Mouse (Mus musculus) retina, adult 2 months (tissue): ENCODE measurements around the gene Ano9.

ENCODE experiments used
- DNase-seq: peaks from one replicate; pipeline ENCODE4 v3.0.0-alpha.2; 2012; ENCODE audit warnings: low read depth, low spot score

The Ano9 gene

GRCm38 (mm10) chr7:141117636-141118035, at the start of gene Ano9:
Gene Ano9, minus strand, starts transcription at chr7:141117806.
- DNase-seq = no peak

DNA sequence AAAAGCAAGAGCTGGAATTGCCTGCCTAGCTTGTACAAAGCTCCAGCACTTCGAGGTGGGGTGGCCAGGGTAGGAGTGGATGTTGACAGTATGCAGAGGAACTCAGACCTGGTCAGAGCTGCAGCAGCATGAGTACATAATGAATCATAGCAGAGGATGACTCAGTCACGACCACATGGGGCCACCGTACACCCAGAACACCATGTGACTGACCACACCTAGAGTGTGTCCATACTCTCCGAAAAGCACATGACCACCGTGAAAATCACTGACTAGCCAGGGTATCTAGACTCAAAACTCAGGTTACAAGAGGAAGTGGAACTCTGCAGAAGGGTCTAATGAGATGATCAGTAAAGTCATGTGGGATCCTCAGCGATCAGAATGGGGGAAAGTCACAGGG, 47.2 kb upstream of the Ano9 start:
- DNase-seq = no peak

DNA sequence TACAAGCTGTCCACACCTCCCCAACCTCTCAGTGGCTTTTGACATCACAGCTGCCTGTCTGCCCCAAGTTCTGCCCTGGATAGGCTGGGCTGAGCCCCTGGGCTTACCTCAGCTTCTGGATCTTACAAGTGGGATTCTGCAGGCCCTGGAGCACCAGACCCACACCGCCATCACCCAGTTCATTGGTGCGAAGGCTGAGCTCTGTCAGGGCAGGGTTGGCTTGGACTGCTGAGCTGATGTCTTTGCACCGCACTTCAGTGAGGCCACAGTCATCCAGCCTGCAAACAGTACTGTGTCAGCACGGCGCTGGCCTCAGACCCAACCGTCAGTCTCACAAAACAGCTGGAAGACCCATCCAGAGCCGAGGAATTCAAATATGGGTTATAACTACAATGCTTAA, 46.8 kb upstream of the Ano9 start:
- no peak for DNase-seq

DNA sequence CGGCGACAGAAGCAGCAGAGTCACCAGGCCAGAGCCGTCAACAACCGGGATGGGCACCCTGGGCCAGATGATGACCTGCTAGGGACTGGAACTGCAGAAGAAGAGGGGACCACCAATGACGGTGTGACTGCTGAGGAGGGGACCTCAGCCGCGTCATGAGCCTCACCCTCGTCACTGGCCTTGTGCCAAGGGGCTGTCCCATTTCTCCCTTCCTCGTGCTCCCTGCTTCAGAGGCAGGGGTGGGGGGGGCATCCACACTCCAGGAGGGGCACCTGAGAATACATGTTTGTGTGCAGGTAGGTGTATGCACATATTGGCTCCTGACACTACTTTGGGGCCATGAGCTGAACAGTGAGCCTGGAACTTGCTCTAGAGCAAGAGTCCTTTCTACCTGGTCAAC, 37.8 kb upstream of the Ano9 start:
- no peak for DNase-seq

DNA sequence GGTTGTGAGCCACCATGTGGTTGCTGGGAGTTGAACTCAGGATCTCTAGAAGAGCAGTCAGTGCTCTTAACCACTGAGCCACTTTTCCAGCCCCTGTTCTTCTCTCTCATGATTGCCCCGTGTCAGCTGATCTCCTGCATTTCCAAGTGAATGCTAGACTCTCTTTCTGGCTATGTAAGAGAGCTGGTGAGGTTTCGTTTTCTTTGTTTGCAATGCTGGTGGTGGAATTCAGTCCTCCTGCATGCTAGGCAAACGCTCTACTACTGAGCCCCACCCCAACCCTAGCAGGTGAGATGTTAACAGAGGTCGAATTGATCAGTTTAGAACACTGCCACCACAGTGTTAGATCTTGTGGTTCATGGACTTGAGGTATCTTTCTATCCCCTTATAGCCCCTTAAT, 31.0 kb upstream of the Ano9 start:
- no peak for DNase-seq

DNA sequence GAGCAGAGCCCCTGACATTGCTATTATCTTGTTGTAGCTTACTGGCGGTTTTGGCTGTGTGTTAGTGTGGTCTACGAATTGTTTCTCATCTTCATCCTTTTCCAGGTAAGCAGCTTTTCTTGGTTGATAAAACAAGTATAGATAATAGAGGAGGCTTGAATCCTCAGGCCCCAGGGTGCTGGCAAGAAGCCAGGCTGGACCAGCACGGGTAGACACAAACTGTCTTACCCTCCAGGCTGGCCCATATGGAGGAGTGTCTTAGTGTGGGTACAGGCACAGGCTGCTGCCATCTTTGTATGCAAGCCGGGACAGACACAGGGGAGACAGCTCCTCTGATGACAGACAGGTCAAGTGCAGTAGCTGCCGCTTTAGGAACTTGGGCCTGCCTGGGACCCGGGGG, 29.4 kb upstream of the Ano9 start:
- DNase-seq = no peak

- DNase-seq = no peak
These were observed 28.5 kb upstream of the Ano9 start for GRCm38 (mm10) chr7:141146043-141146595.

GRCm38 (mm10) chr7:141145403-141145802, 27.8 kb upstream of the Ano9 start:
- DNase-seq = no peak

- no peak for DNase-seq
These were observed 27.0 kb upstream of the Ano9 start for GRCm38 (mm10) chr7:141144650-141145049.

DNA sequence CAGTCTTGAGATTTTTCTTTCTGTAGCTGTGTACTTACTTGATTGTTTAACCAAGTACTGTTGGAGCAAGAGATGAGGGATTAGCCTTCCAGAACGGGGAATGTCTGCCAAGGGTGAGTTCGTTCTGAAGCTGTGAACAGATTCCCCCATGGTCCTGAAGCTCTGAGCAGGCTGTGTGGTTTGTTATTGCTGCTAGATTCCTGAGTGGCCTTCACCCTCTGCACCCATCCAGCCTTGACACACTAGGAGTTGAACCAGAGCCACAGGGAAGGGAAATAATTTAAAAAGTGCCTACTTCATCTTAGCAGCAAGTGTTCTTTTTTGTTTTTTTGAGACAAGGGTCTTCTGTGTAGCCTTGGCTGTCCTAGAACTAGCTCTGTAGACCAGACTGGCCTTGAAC, 26.3 kb upstream of the Ano9 start:
- no peak for DNase-seq

DNA sequence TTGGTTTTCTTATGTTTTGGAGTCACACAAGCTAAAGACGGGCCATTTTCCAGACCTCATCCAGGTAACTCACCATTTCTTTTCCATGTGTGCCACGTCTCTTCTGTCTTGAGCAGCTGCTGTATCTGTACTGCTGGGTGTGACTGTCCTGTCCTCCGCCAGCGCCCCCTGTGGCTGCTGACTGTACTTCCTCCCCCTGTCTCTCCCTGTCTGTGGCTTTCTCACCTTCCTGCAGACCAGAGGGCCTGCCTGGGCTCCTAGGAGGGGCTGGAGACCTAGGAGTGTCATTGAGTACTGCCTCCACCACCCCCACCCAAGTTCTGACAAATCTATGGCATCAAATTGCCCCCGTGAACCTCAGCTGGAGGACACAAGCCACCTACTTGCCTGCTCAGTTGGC, 25.5 kb upstream of the Ano9 start:
- DNase-seq = no peak

DNA sequence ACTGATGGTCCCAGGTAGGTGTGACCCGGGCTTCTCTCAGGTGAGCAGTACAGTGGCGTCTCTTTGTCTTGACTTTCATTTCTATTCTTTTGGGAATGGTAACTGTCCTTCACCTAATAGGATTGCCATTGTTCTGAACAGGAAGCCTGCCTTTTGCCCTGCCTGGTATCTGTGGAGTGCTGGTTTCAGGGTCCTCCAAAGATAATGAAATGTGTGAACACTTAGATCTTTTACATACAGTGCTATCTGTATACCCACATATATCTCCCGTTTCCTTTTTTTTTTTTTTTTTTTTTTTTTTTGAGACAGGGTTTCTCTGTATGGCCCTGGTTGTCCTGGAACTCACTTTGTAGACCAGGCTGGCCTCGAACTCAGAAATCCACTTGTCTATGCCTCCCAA, 23.7 kb upstream of the Ano9 start:
- DNase-seq = no peak

- DNase-seq = no peak
These were observed 14.5 kb upstream of the Ano9 start for GRCm38 (mm10) chr7:141131904-141132755.

DNA sequence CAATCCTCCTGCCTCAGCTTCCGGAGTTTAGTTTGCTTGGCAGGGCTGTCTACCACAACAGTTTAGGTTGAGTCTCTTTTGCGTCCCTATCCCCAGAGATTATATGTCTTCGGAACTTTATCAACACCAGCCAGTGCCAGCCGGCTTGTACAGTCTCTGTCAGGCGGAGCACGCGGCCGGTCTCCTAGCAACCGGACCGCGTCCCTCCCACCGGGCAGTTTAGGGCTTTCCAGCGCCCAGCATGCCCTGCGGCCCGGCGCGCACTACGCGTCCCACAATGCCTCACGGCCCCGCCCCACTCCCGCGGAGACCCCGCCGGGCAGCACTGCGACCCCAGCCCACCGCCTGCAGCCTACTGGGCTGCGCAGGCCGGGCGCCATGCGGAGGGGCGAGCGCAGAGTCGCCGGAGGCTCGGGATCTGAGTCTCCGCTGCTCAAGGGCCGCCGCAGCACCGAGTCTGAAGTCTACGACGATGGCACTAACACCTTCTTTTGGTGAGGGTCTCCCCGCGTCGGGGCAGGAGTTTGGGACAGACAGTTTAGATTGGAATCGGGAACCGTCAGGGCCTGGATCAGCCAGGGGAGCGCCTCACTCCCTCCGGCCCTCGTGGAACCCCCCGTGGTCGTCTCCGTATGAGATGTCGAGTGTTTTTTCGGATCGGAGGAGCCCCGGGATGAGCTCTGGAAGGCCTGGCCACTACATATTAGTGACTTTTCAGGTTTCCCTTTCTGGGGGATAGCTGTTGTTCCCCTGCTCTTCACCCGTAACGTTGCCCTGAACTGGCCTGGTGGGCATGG, 13.6 kb upstream of the Ano9 start:
- DNase-seq = peak; percentile 73

DNA sequence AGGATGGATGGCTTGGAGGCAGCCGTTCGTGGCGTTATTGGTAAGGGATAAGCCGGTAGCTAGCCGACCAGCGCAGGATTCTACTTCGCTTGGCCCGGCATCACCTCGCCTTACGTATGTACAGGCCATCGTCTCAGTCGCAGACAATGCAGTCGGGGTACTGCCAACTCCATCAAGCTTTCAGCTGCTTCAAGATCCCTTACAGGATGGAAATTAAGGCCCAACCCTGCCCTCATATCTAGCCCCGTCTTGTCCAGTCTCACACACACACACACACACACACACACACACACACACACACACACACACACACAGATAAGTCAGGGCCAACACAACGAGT, 5.9 kb upstream of the Ano9 start:
- no peak for DNase-seq

DNA sequence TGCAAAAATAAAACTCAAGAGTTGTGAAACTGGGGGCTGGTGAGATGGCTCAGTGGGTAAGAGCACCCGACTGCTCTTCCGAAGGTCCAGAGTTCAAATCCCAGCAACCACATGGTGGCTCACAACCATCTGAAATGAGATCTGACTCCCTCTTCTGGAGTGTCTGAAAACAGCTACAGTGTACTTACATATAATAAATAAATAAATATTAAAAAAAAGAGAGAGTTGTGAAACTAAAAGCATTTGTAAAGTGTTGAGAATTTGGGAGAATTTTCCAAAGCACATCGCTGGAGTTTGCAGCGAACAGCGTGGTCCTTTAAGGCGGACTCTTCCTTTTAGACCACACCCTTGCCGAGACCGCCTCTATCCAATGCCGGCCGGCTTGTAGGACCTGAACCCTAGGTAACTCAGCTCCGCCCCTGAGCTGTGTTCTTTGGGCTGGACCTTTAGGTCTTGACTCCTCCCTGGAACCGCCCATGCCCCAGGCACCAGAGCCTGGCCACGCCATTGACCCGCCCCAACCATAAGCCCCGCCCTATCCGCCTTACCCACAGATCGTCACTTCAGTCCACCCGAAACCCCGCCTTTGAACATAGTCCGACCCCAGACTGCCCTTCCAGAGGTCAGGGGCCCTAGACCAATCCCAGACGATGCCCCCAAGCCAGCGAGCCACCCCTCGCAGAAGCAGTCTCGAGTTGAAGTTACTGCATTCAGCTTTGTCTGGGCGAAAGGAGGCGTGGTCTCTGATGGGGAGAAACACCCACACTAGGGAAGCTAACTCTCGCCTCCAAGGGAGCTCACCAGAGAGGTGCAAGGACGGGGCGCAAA, 5.3 kb upstream of the Ano9 start:
- peak; percentile 73 for DNase-seq

GRCm38 (mm10) chr7:141122245-141122644, 4.6 kb upstream of the Ano9 start, which contains the start of gene Ptdss2:
Gene Ptdss2, plus strand, starts transcription at chr7:141122382.
- DNase-seq = no peak

- DNase-seq = no peak
These were observed 3.5 kb upstream of the Ano9 start for GRCm38 (mm10) chr7:141121051-141121531.

DNA sequence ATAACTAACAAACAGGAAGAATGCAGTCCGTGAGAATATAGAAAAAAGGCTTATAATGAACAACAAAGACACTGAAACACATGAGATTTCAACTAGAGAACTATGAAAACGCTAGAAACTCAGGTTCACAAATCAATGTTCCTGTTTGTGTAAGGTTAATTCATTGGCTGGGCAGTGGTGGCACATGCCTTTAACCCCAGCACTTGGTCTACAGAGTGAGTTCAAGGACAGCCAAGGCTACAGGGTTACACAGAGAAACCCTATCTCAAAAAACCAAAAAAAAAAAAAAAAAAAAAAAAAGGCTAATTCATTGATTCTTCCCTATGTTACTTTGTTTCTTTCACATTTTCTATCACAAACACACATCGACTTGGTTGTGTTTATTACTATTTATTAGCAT, 3.0 kb upstream of the Ano9 start:
- no peak for DNase-seq

DNA sequence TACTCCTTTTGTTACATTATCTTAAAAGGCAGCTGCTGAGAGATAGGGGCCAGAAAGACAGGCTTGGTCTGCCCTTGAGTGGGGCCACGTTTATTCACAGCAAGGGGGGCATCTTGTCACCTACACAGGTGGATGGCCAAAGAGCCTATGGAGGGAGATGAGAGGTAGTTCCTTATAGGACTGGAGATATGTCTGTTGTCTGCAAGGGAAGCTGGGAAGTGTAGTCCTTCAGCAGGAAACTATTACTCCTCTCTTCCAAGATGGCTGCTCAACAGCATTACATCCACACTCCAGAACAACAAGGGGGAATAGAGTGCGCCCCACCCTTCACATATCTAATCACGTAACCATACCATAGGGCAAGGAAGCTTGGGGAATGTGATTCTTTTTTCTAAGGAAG, 1.9 kb upstream of the Ano9 start:
- no peak for DNase-seq

GRCm38 (mm10) chr7:141115874-141116273, 1.7 kb downstream of the Ano9 start:
- no peak for DNase-seq

DNA sequence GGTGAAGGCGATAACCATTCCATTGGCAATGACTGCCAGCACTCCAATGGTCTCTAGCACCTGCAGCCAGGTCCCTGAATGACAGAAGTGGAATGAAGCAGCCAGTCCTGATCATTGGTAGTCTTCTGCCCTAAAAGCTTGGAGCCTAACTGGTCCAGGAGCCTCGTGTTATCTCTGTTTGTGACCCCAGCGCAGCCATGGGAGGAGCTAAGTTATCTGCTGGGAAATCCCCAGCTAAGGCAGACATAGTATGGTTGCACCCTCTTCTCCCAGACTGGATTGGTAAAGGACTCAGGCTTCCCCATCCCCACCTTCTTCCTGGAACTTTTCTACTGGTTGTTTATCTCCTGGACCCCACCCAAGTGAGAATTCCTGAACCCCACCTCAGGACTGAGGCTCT, 14.4 kb downstream of the Ano9 start:
- DNase-seq = no peak
